Mouse (Mus musculus): Measurements from ENCODE around the gene Mdga2.

The Mdga2 gene

DNA sequence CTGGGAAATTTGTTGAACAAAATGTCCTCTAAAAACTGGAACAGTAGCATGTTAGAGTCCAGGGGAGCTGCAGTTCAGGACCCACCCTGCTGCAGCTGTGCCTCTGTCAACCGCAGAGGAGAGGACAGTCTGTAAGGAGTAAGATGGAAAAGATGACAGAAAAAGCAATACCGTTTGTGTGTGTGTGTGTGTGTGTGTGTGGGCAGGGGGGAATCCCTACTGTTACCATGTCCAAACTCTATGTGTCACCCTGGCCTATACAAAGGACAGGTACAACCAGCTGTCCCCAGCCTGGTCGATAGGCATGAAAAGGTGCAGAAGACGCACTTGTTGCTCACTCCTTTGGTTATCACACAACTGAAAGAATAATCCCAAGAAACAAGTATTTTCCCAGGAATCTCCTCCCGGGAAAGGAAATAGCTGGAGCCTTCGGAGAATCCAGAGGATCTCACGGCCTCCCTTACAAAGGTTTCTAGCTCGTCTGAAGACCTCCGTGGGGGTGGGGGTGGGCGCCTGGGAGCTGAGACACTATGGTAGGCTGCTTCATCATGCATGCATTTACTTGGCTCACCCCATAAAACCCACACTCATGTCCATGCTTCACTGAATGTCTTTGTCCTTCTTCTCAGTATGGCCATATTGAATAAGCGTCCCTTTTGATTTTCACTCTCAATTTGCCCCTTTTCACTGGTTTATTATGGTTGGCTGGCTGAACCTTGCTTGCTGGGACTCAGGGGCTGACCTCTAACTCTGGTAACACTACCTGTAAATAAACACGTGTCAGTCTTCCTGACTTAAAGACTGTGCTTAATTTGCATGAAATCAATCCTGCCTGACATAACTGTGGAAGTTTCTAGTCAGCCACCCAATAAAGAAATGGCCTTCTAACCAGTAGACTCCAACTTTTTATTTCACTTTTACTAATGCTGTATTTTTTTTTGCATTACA is 573.5 kb downstream of the Mdga2 start:
- no peak for DNase-seq

GRCm38 (mm10) chr12:66640408-66640807 is 581.9 kb downstream of the Mdga2 start:
- DNase-seq: no peak

GRCm38 (mm10) chr12:66619944-66620343 is 602.4 kb downstream of the Mdga2 start:
- no peak for DNase-seq

DNA sequence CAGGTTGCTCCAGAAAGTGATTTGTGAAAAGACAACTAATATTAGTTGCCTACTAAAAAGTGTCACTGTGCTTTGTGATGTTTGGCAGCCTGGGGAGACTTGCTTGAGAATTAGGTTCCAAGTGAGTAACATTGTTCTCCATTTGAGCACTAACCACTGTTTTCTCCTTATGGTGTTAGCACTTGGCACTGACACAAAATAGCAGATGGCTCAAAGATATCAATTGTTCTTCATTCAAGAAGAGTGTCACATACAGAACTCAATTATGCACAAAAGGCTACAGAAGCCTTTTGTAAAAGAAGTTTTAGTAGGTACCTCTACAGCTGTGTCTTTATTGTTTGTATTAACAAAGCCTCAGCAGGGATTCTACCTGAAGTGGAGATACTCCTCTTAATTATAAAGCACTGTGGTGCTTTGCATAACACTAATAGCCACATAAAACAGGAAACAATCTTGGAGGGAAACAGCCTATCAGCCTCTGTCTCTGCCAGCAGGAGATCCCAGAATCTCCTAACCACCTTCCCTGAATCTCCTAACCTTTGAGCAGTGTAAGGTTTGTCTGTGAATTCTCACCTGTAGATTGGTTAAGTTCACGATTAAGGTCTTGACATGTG is 630.6 kb downstream of the Mdga2 start:
- no peak for DNase-seq

- no peak for DNase-seq
Measured at GRCm38 (mm10) chr12:66565396-66565795, 657.0 kb downstream of the Mdga2 start.

- DNase-seq: no peak
Measured at GRCm38 (mm10) chr12:66556846-66557245, 665.5 kb downstream of the Mdga2 start.

DNA sequence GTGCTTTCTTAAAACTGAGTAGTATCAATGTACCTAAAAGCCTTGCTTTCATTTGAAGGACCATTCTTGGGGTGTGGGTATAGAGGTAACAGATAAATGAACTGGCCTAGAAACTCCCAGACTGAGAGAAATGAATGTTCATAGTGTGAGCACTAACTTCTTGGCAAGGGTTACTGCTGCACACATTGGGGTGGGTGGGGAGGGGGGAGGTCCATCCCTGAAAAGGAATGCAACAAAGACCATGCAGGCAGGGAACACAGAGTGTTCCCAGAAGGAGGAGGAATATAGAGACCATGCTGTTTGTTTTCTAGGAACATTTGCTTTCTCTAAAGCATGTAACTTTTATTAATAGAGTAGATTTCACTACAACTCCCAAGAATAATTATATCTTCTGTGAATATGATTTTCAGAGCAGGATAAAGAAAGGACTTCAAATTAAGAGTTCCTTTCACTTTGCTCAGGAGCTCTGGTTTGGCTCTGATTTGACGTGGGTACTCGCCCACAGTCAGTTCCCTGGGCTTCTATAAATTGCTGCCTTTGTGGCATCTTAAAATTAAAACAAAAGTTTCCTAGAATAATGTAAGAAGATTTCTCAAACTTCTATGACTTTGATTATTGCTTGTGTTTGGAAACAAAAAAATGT is 666.0 kb downstream of the Mdga2 start:
- no peak for DNase-seq

DNA sequence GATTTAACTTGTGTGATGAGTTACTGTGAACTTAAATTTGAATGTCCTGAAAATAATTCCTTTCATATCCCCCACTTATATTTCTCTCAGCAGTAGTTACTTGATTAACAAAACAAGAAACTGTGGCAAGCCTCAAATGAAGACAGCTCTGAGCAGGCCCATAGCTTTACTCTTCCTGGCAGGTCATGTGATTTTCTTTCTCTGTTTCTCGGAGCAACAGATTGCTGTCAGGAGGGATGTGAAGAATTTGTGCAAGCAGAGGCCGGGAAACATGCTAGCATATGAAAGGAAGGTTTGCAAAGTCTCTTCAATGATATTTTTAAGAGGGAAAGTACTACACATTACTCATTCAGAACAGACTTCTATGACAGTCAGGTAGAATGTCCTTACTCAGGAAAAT is 697.4 kb downstream of the Mdga2 start:
- no peak for DNase-seq

DNA sequence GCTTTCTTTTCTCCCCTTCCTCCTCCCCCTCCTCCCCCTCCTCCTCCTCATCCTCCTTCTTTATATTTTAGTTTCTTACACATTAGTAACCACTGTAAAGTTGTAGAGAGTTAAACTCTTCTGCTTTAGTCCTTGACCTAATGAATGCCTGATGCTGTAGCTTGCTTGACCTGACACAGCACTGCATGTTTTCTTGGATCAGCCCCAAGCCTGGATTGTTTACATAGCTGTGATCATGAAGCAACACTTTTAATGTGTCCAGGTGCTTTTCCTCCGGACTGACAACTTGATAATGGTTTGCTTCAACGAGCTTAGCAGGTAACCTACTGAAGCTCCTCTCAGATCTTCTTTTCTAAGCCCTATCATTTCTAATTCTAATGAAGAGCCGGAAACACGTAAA is 723.1 kb downstream of the Mdga2 start:
- no peak for DNase-seq

DNA sequence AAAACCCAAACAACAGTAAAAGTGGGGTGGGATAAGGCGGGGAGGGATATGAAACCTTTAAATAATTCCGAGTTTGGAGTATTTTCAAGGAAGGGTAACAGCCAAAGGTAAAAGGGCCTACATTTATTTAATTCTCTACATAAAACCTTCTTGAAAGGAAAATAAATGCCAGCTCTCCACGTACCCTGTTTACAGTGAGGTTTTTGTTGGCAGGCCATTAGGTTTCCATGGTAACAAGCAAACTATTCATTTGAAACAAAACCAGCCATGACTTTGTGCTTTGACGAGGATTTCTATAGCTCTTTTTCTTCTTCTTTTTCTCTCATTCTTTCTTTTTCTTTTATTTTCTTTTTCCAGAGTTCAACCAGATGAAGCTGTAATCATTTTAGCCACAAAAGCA is 751.5 kb downstream of the Mdga2 start:
- peak; percentile 7 for DNase-seq

DNA sequence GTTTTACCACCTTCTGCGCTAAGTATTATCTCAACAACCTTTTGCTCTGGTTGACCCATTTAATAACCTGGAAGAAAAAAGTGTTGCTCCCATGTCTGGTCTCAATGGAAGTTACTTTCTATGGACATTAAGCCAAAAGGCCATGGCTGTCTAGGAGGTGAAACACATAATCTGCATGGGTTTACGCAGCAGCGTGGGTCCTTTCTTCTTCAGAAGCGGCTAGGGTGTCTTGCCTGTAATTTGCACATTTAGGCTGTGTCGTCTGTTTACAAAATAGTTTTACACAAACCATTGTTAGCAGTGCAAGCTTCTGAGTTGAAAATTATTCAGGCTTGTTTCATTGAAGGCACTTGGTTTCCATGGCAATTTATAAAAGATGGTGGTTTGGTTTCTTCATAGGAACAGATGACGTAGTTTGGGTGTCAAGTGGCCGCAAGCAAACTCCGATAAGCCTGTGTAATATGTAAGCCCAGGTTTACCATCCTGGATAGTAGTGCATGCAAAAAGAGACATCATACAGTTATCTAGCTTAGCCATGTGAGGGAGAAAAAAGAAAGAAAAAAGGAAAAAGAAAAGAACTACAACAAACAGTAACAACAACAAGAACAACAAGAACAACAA is 752.0 kb downstream of the Mdga2 start:
- DNase-seq: no peak

GRCm38 (mm10) chr12:66465516-66465915 is 756.8 kb downstream of the Mdga2 start:
- DNase-seq: no peak

DNA sequence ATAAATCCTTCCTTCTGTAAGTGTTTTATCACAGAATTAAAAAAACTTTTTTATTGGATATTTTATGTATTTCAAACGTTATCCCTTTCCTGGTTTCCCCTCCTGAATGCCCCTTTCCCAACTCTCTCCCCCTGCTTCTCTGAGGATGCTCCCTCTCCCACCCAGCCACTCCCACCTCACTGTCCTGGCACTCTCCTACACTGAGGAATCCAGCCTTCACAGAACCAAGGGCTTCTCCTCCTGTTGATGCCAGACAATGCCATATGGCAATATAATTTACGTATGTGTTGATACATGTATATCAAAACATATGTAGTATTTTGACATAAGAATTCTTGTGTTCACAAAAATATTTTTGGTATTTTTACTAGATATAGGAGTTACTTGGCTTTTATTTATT is 779.0 kb downstream of the Mdga2 start:
- DNase-seq: no peak
